Mouse (Mus musculus): ENCODE data around the gene Traf3. TPM values are rescaled to one million over a fixed set of nuclear protein-coding genes. Genes with fewer than 3 reads are reported as not detected.

The Traf3 gene
- polyA plus RNA-seq, 1 experiment from 2014 or later, result 6.0 TPM

- Histone ChIP-seq H3K9me3 (ENCODE audit: control insufficient read depth, low read length) (peaks cover 3% of the 10 kb centered on the region; the same call in 1 of the 2 replicates), H3K27me3 (ENCODE audit: control insufficient read depth, insufficient read depth, low read length) (peaks cover 81% of the 10 kb centered on the region), H3K36me3 (ENCODE audit: control insufficient read depth, insufficient read depth, low read length) (no peaks in the 10 kb centered on the region), H3K4me2 (ENCODE audit: low read length) (peak overlapping the region; percentile 96), H3K9ac (ENCODE audit: low read length) (no peak overlapping the region), H3K4me3 (ENCODE audit: control insufficient read depth in 1 of 2, insufficient read depth in 1 of 2, low read depth in 1 of 2, low read length in 2 of 2) (peak overlapping the region; percentile 42 to 53), H3K4me1 (ENCODE audit: control insufficient read depth in 2 of 2, insufficient read depth in 2 of 2, low read length in 2 of 2) (peaks cover 13 to 21% of the 10 kb centered on the region in 2 experiments; a peak in 3 of 4 replicates), H3K27ac (replicated peaks in 1 of 2; ENCODE audit: control insufficient read depth in 1 of 2, insufficient read depth in 1 of 2, low read depth in 2 of 2, low read length in 2 of 2) (no peak overlapping the region)
- WGBS, result 5% methylated on average over 28 of the region's 28 CpGs
- ATAC-seq (ENCODE audit: insufficient number of reproducible peaks, insufficient read depth, low FRiP score, low read depth), result no peak
Observed at GRCm38 (mm10) chr12:111274006-111274405, 107.8 kb downstream of the Traf3 start.

- H3K4me1 ChIP-seq (ENCODE audit: control insufficient read depth in 2 of 2, insufficient read depth in 2 of 2, low read length in 2 of 2), result peaks cover 13 to 21% of the 10 kb centered on the region in 2 experiments; a peak in 3 of 4 replicates
- peak overlapping the region; percentile 42 to 53 for H3K4me3 ChIP-seq (ENCODE audit: control insufficient read depth in 1 of 2, insufficient read depth in 1 of 2, low read depth in 1 of 2, low read length in 2 of 2)
- 4% methylated on average over 79 of the region's 80 CpGs for WGBS
- peaks cover 78% of the 10 kb centered on the region for H3K27me3 ChIP-seq (ENCODE audit: control insufficient read depth, insufficient read depth, low read length)
- H3K36me3 ChIP-seq (ENCODE audit: control insufficient read depth, insufficient read depth, low read length), result no peaks in the 10 kb centered on the region
- peak overlapping the region; percentile 68 for H3K9ac ChIP-seq (ENCODE audit: low read length)
- 0 out of 2 replicates have a peak, but pooled peaks have one; percentile 10 for ATAC-seq (ENCODE audit: insufficient number of reproducible peaks, insufficient read depth, low FRiP score, low read depth)
- peak overlapping the region; percentile 96 for H3K4me2 ChIP-seq (ENCODE audit: low read length)
- H3K27ac ChIP-seq (replicated peaks in 1 of 2; ENCODE audit: control insufficient read depth in 1 of 2, insufficient read depth in 1 of 2, low read depth in 2 of 2, low read length in 2 of 2), result no peak overlapping the region
- H3K9me3 ChIP-seq (ENCODE audit: control insufficient read depth, low read length), result peaks cover 5% of the 10 kb centered on the region; the same call in 1 of the 2 replicates
Observed at GRCm38 (mm10) chr12:111274447-111275149, 108.4 kb downstream of the Traf3 start.

- H3K4me2 ChIP-seq (ENCODE audit: low read length), result peak overlapping the region; percentile 96
- WGBS, result under 1% methylated on average over 57 of the region's 58 CpGs
- peaks cover 5% of the 10 kb centered on the region; the same call in 1 of the 2 replicates for H3K9me3 ChIP-seq (ENCODE audit: control insufficient read depth, low read length)
- no peak overlapping the region for H3K27ac ChIP-seq (replicated peaks in 1 of 2; ENCODE audit: control insufficient read depth in 1 of 2, insufficient read depth in 1 of 2, low read depth in 2 of 2, low read length in 2 of 2)
- H3K9ac ChIP-seq (ENCODE audit: low read length), result peak overlapping the region; percentile 68
- ATAC-seq (ENCODE audit: insufficient number of reproducible peaks, insufficient read depth, low FRiP score, low read depth), result no peak
- peaks cover 13 to 21% of the 10 kb centered on the region in 2 experiments; a peak in 3 of 4 replicates for H3K4me1 ChIP-seq (ENCODE audit: control insufficient read depth in 2 of 2, insufficient read depth in 2 of 2, low read length in 2 of 2)
- peaks cover 71% of the 10 kb centered on the region for H3K27me3 ChIP-seq (ENCODE audit: control insufficient read depth, insufficient read depth, low read length)
- peak overlapping the region; percentile 42 to 53 for H3K4me3 ChIP-seq (ENCODE audit: control insufficient read depth in 1 of 2, insufficient read depth in 1 of 2, low read depth in 1 of 2, low read length in 2 of 2)
- H3K36me3 ChIP-seq (ENCODE audit: control insufficient read depth, insufficient read depth, low read length), result no peaks in the 10 kb centered on the region
Observed at GRCm38 (mm10) chr12:111275150-111275841, 109.1 kb downstream of the Traf3 start.

GRCm38 (mm10) chr12:111276371-111276770 lies 110.2 kb downstream of the Traf3 start:
- ATAC-seq (ENCODE audit: insufficient number of reproducible peaks, insufficient read depth, low FRiP score, low read depth), result no peak

GRCm38 (mm10) chr12:111283573-111283972 lies 117.4 kb downstream of the Traf3 start:
- Histone ChIP-seq H3K27me3 (ENCODE audit: control insufficient read depth, insufficient read depth, low read length) (no peaks in the 10 kb centered on the region), H3K4me2 (ENCODE audit: low read length) (no peak overlapping the region), H3K4me1 (ENCODE audit: control insufficient read depth in 2 of 2, insufficient read depth in 2 of 2, low read length in 2 of 2) (peaks cover 3 to 11% of the 10 kb centered on the region in 2 experiments; a peak in 3 of 4 replicates), H3K27ac (replicated peaks in 1 of 2; ENCODE audit: control insufficient read depth in 1 of 2, insufficient read depth in 1 of 2, low read depth in 2 of 2, low read length in 2 of 2) (no peak overlapping the region), H3K9me3 (ENCODE audit: control insufficient read depth, low read length) (peaks cover 5% of the 10 kb centered on the region; the same call in 1 of the 2 replicates), H3K4me3 (ENCODE audit: control insufficient read depth in 1 of 2, insufficient read depth in 1 of 2, low read depth in 1 of 2, low read length in 2 of 2) (no peak overlapping the region), H3K36me3 (ENCODE audit: control insufficient read depth, insufficient read depth, low read length) (no peaks in the 10 kb centered on the region), H3K9ac (ENCODE audit: low read length) (no peak overlapping the region)
- WGBS, result 76% methylated on average over 4 of the region's 4 CpGs
- ATAC-seq (ENCODE audit: insufficient number of reproducible peaks, insufficient read depth, low FRiP score, low read depth), result no peak

More at GRCm38 (mm10) chr12:111276371-111276770, 110.2 kb downstream of the Traf3 start:
- Histone ChIP-seq H3K4me1 (ENCODE audit: control insufficient read depth in 2 of 2, insufficient read depth in 2 of 2, low read length in 2 of 2) (peaks cover 13 to 21% of the 10 kb centered on the region in 2 experiments; a peak in 3 of 4 replicates), H3K4me2 (ENCODE audit: low read length) (no peak overlapping the region), H3K9me3 (ENCODE audit: control insufficient read depth, low read length) (peaks cover 5% of the 10 kb centered on the region; the same call in 1 of the 2 replicates), H3K4me3 (ENCODE audit: control insufficient read depth in 1 of 2, insufficient read depth in 1 of 2, low read depth in 1 of 2, low read length in 2 of 2) (no peak overlapping the region), H3K9ac (ENCODE audit: low read length) (no peak overlapping the region), H3K27ac (replicated peaks in 1 of 2; ENCODE audit: control insufficient read depth in 1 of 2, insufficient read depth in 1 of 2, low read depth in 2 of 2, low read length in 2 of 2) (no peak overlapping the region), H3K36me3 (ENCODE audit: control insufficient read depth, insufficient read depth, low read length) (no peaks in the 10 kb centered on the region), H3K27me3 (ENCODE audit: control insufficient read depth, insufficient read depth, low read length) (peaks cover 60% of the 10 kb centered on the region)
- 38% methylated on average over 6 of the region's 6 CpGs for WGBS

GRCm38 (mm10) chr12:111284532-111284931 lies 118.4 kb downstream of the Traf3 start:
- Histone ChIP-seq H3K4me3 (ENCODE audit: control insufficient read depth in 1 of 2, insufficient read depth in 1 of 2, low read depth in 1 of 2, low read length in 2 of 2) (0 out of 4 replicates have a peak overlapping the region, but pooled peaks of 1 of the 2 experiments have one; percentile 6), H3K9ac (ENCODE audit: low read length) (no peak overlapping the region)
- no peak for ATAC-seq (ENCODE audit: insufficient number of reproducible peaks, insufficient read depth, low FRiP score, low read depth)

GRCm38 (mm10) chr12:111293025-111293424 lies 126.9 kb downstream of the Traf3 start:
- H3K9ac ChIP-seq (ENCODE audit: low read length), result no peak overlapping the region
- no peak overlapping the region for H3K4me2 ChIP-seq (ENCODE audit: low read length)
- no peaks in the 10 kb centered on the region for H3K4me1 ChIP-seq (ENCODE audit: control insufficient read depth in 2 of 2, insufficient read depth in 2 of 2, low read length in 2 of 2)
- no peak overlapping the region for H3K4me3 ChIP-seq (ENCODE audit: control insufficient read depth in 1 of 2, insufficient read depth in 1 of 2, low read depth in 1 of 2, low read length in 2 of 2)
- no peaks in the 10 kb centered on the region for H3K27me3 ChIP-seq (ENCODE audit: control insufficient read depth, insufficient read depth, low read length)
- ATAC-seq (ENCODE audit: insufficient number of reproducible peaks, insufficient read depth, low FRiP score, low read depth), result no peak
- H3K36me3 ChIP-seq (ENCODE audit: control insufficient read depth, insufficient read depth, low read length), result peaks cover 77% of the 10 kb centered on the region
- no peaks in the 10 kb centered on the region for H3K9me3 ChIP-seq (ENCODE audit: control insufficient read depth, low read length)
- WGBS, result 93% methylated on average over 12 of the region's 12 CpGs
- H3K27ac ChIP-seq (replicated peaks in 1 of 2; ENCODE audit: control insufficient read depth in 1 of 2, insufficient read depth in 1 of 2, low read depth in 2 of 2, low read length in 2 of 2), result no peak overlapping the region

More at GRCm38 (mm10) chr12:111284532-111284931, 118.4 kb downstream of the Traf3 start:
- H3K27ac ChIP-seq (replicated peaks in 1 of 2; ENCODE audit: control insufficient read depth in 1 of 2, insufficient read depth in 1 of 2, low read depth in 2 of 2, low read length in 2 of 2), result no peak overlapping the region
- WGBS, result 29% methylated on average over 10 of the region's 10 CpGs
- peak overlapping the region; percentile 37 for H3K4me2 ChIP-seq (ENCODE audit: low read length)
- H3K9me3 ChIP-seq (ENCODE audit: control insufficient read depth, low read length), result no peaks in the 10 kb centered on the region
- no peaks in the 10 kb centered on the region for H3K27me3 ChIP-seq (ENCODE audit: control insufficient read depth, insufficient read depth, low read length)
- H3K36me3 ChIP-seq (ENCODE audit: control insufficient read depth, insufficient read depth, low read length), result no peaks in the 10 kb centered on the region
- H3K4me1 ChIP-seq (ENCODE audit: control insufficient read depth in 2 of 2, insufficient read depth in 2 of 2, low read length in 2 of 2), result peaks cover 3 to 11% of the 10 kb centered on the region in 2 experiments; a peak in 3 of 4 replicates

Data from heart, embryonic 14.5 days (tissue).